Mouse (Mus musculus) adrenal gland, postnatal 14 days (tissue): ENCODE data around the gene Irak4. TPM values are rescaled to one million over a fixed set of nuclear protein-coding genes. Genes with fewer than 3 reads are reported as not detected.
A peak's percentile ranks its signal among the peaks of the same experiment; 100 is the strongest.

Source experiments
- DNase-seq: peaks from one replicate; pipeline ENCODE4 v3.0.0; 2021; ENCODE audit warnings: mixed read lengths
- total RNA-seq: library from RNA; stranded (reverse); gene quantifications from 2 replicates; pipeline ENCODE4 v1.2.3, GENCODE M21; 2021

The Irak4 gene
- total RNA-seq, 1 experiment from 2014 or later, result 15.7 TPM

- no peak for DNase-seq
Observed at GRCm38 (mm10) chr15:94620909-94621308, 77.5 kb downstream of the Irak4 start.

DNA sequence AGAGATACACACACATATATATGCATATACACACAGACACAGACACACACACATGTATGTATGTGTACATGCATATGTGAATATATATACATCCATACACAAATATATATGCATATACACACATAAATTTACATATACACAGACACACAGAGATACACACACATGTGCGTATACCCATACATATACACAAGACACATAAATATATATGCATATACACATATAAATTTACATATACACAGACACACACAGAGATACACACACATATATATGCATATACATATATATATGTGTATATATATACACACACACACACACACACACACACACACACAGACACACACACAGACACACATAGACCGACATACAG, 85.0 kb downstream of the Irak4 start:
- DNase-seq, result no peak

- DNase-seq, result peak; percentile 69
Observed at GRCm38 (mm10) chr15:94628830-94629601, 85.6 kb downstream of the Irak4 start, which contains the start of gene Tmem117. Gene Tmem117, plus strand, starts transcription at chr15:94629232.

- no peak for DNase-seq
Observed at GRCm38 (mm10) chr15:94630553-94630952, 87.1 kb downstream of the Irak4 start.

Other genes starting within 250 kb of the Irak4 start
- 3.0 and 3.3 TPM in 2 replicates for gene Adamts20, start 78.2 kb upstream of the Irak4 start, total RNA-seq
- 5.2 and 6.3 TPM in 2 replicates for gene Pus7l, start 96 bp upstream of the Irak4 start, total RNA-seq
- gene Twf1, start 46.2 kb downstream of the Irak4 start, total RNA-seq, result 66.8 and 69.1 TPM in 2 replicates
- 4.8 and 5.2 TPM in 2 replicates for gene Tmem117, start 85.6 kb downstream of the Irak4 start, total RNA-seq